Mouse (Mus musculus) cortical plate, adult 2 months (tissue): Measurements from ENCODE around the gene Rfxank.

Experiments used
- CTCF ChIP-seq: fragments of 200-500 bp; IDR thresholded peaks from 2 replicates; pipeline ENCODE4 v1.5.1; 2011; ENCODE audit warnings: mild to moderate bottlenecking, control low read depth, low read length; ENCODE audit not compliant: insufficient read depth; ENCODE audit errors: extremely low read depth
- POLR2A ChIP-seq: fragments of 200-500 bp; IDR thresholded peaks from 2 replicates; pipeline ENCODE4 v1.6.1; 2011; ENCODE audit warnings: mild to moderate bottlenecking, low read length, control low read depth; ENCODE audit not compliant: insufficient read depth; ENCODE audit errors: extremely low read depth

GRCm38 (mm10) chr8:70166504-70167110 is 27.7 kb upstream of the Rfxank start:
- TF ChIP-seq CTCF: peak; percentile 66
- no peak for TF ChIP-seq POLR2A
